Mouse (Mus musculus): ENCODE data around the gene Pnliprp2. TPM values are rescaled to one million over a fixed set of nuclear protein-coding genes. Genes with fewer than 3 reads are reported as not detected.

Pnliprp2 gene
- polyA plus RNA-seq, 1 experiment from 2014 or later, result not detected

DNA sequence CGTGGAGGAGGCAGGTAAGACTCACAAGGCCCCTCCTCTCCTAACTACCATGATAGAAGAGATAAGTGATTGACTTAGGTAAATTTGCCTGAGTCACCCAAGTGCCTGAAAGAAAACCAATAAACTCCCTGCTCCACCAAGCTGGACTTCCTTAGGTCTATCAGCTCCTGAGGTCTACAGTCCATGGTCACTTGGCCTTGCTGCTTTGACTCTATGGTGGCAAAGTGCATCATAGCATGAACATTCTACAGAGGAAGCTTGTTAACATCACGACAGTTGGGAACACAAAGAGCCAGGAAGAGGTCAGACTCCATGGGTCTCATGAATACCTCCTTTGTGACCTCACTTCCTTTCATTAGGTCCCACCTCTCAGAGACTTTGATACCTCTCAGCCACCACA, 8.0 kb upstream of the Pnliprp2 start:
- H3K9me3 ChIP-seq, result peaks cover 7% of the 10 kb centered on the region; the same call in 1 of the 2 replicates
- no peaks in the 10 kb centered on the region for H3K36me3 ChIP-seq
- WGBS, result 82% methylated on average over 2 of the region's 2 CpGs
- no peak for DNase-seq (ENCODE audit: low spot score)
- no peaks in the 10 kb centered on the region for H3K4me1 ChIP-seq (replicated peaks)
- H3K27ac ChIP-seq, result no peak overlapping the region
- H3K4me3 ChIP-seq, result no peak overlapping the region
- H3K27me3 ChIP-seq (ENCODE audit: insufficient read depth, poor library complexity, severe bottlenecking), result no peaks in the 10 kb centered on the region

GRCm38 (mm10) chr19:58758871-58759270, 648 bp upstream of the Pnliprp2 start:
- DNase-seq (ENCODE audit: low spot score), result no peak
- Histone ChIP-seq H3K27ac (no peak overlapping the region), H3K4me1 (replicated peaks) (peaks cover 12% of the 10 kb centered on the region; the same call in 1 of the 2 replicates), H3K27me3 (ENCODE audit: insufficient read depth, poor library complexity, severe bottlenecking) (peaks cover 16% of the 10 kb centered on the region), H3K9me3 (peaks cover 7% of the 10 kb centered on the region; the same call in 1 of the 2 replicates), H3K4me3 (no peak overlapping the region), H3K36me3 (no peaks in the 10 kb centered on the region)
- 94% methylated on average over 4 of the region's 4 CpGs for WGBS

DNA sequence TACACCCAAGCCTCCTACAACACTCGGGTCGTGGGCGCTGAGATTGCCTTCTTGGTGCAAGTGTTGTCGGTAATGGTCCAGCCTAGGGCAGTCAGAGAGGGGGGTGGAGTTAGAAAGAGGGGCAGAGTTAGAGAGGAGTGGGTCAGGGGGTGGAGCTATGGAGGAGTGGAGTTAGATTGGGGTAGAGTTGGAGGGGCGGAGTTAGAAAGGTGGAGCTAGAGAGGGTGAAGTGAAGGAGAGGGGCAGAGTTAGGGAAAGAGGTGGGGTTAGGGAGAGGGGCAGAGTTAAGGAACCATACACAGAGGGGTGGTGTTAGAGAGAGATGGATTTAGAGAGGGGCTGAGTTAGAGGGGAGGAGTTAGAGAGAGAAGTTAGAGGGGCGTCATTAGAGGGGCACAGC, 2.8 kb downstream of the Pnliprp2 start:
- Histone ChIP-seq H3K4me1 (replicated peaks) (peaks cover 18% of the 10 kb centered on the region), H3K9me3 (no peaks in the 10 kb centered on the region), H3K36me3 (no peaks in the 10 kb centered on the region), H3K4me3 (no peak overlapping the region), H3K27me3 (ENCODE audit: insufficient read depth, poor library complexity, severe bottlenecking) (peaks cover 27% of the 10 kb centered on the region), H3K27ac (no peak overlapping the region)
- no peak for DNase-seq (ENCODE audit: low spot score)
- WGBS, result 21% methylated on average over 6 of the region's 6 CpGs

- peak; percentile 79 for DNase-seq (ENCODE audit: low spot score)
- H3K4me3 ChIP-seq, result no peak overlapping the region
- H3K27me3 ChIP-seq (ENCODE audit: insufficient read depth, poor library complexity, severe bottlenecking), result peaks cover 27% of the 10 kb centered on the region
- H3K9me3 ChIP-seq, result no peaks in the 10 kb centered on the region
- no peaks in the 10 kb centered on the region for H3K36me3 ChIP-seq
- peaks cover 22% of the 10 kb centered on the region for H3K4me1 ChIP-seq (replicated peaks)
- WGBS, result 14% methylated on average over 12 of the region's 12 CpGs
- H3K27ac ChIP-seq, result 0 out of 2 replicates have a peak overlapping the region, but pooled peaks have one; percentile 29
These were observed 3.5 kb downstream of the Pnliprp2 start for GRCm38 (mm10) chr19:58762848-58763541.

GRCm38 (mm10) chr19:58767329-58767728, 7.8 kb downstream of the Pnliprp2 start:
- WGBS, result 32% methylated on average over 6 of the region's 6 CpGs
- peaks cover 23% of the 10 kb centered on the region for H3K27me3 ChIP-seq (ENCODE audit: insufficient read depth, poor library complexity, severe bottlenecking)
- H3K27ac ChIP-seq, result no peak overlapping the region
- H3K4me1 ChIP-seq (replicated peaks), result peaks cover 19% of the 10 kb centered on the region
- DNase-seq (ENCODE audit: low spot score), result no peak
- H3K36me3 ChIP-seq, result no peaks in the 10 kb centered on the region
- no peak overlapping the region for H3K4me3 ChIP-seq
- H3K9me3 ChIP-seq, result no peaks in the 10 kb centered on the region

DNA sequence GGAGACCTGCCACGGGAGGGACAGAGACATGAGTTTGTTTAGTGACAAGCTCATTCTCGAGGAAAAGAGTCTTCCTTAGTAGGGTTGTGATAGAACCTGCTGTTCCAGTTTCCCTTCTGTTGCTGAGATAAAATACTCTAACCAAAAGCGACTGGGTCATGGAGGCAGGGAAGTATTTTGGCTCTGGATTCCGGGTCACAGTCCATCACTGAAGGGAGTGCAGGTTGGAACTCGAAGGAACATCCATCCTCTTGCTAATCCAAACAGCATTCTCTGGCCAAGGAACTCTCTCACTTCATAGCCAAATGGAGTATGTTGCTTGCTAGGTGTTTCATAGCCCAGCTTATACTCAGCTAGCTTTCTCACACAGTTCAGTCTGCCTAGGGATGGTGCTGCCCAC, 16.9 kb downstream of the Pnliprp2 start:
- H3K27ac ChIP-seq, result no peak overlapping the region
- H3K4me3 ChIP-seq, result no peak overlapping the region
- 85% methylated on average over 5 of the region's 5 CpGs for WGBS
- no peak for DNase-seq (ENCODE audit: low spot score)
- H3K4me1 ChIP-seq (replicated peaks), result 0 out of 2 replicates have a peak, but pooled peaks cover 2% of the 10 kb centered on the region
- no peaks in the 10 kb centered on the region for H3K27me3 ChIP-seq (ENCODE audit: insufficient read depth, poor library complexity, severe bottlenecking)
- H3K9me3 ChIP-seq, result no peaks in the 10 kb centered on the region
- no peaks in the 10 kb centered on the region for H3K36me3 ChIP-seq

- Histone ChIP-seq H3K27me3 (ENCODE audit: insufficient read depth, poor library complexity, severe bottlenecking) (no peaks in the 10 kb centered on the region), H3K4me3 (no peak overlapping the region), H3K36me3 (no peaks in the 10 kb centered on the region), H3K9me3 (no peaks in the 10 kb centered on the region), H3K4me1 (replicated peaks) (peaks cover 23% of the 10 kb centered on the region), H3K27ac (0 out of 2 replicates have a peak overlapping the region, but pooled peaks have one; percentile 19)
- DNase-seq (ENCODE audit: low spot score), result no peak
- 31% methylated on average over 4 of the region's 4 CpGs for WGBS
These were observed 22.0 kb downstream of the Pnliprp2 start for GRCm38 (mm10) chr19:58781566-58781965.

DNA sequence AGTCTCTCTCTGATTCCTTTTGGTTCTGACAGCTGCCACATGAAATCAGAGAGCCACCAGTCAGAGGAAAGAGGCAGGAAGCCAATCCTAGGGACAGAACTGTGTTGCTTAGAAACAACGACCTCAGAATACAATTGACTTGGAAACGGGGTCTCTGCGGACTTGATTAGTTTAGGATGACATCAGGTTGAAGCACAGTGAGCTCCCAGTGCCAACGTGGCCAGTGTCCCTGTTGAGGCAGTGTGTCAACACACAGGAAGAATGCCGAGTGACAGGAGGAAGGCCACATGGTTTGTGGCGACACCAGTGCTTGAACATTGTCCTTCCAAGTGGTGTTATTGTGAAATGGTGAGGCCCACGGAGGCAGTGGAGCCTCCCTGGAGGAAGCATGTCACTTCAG, 24.4 kb downstream of the Pnliprp2 start:
- WGBS, result 33% methylated on average over 7 of the region's 7 CpGs
- peak; percentile 22 for DNase-seq (ENCODE audit: low spot score)
- Histone ChIP-seq H3K9me3 (no peaks in the 10 kb centered on the region), H3K36me3 (no peaks in the 10 kb centered on the region), H3K4me3 (no peak overlapping the region), H3K4me1 (replicated peaks) (peaks cover 23% of the 10 kb centered on the region), H3K27me3 (ENCODE audit: insufficient read depth, poor library complexity, severe bottlenecking) (no peaks in the 10 kb centered on the region), H3K27ac (no peak overlapping the region)

DNA sequence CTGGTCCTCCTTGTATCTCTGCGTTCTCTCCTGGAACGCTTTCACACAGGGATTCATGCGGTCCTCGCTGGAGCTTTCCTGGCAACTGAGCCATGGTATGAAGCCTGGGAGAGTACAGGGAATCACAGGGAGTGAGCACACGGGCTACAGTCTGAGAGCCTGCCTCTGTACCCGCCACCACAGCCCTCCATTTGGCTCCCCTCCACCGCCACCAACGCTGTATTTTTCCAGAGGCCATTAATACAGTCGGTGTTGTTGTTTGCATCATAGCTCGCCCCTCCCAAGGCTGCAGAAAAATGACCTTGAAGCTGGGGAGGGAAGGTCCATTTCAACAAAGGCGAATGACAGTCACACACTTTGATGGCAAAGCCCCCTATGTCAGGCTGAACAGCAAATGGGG, 29.7 kb downstream of the Pnliprp2 start:
- Histone ChIP-seq H3K27ac (peak overlapping the region; percentile 53; the same call in 1 of the 2 replicates), H3K4me3 (no peak overlapping the region), H3K4me1 (replicated peaks) (peaks cover 4% of the 10 kb centered on the region), H3K9me3 (no peaks in the 10 kb centered on the region), H3K36me3 (no peaks in the 10 kb centered on the region), H3K27me3 (ENCODE audit: insufficient read depth, poor library complexity, severe bottlenecking) (no peaks in the 10 kb centered on the region)
- WGBS, result 84% methylated on average over 11 of the region's 11 CpGs
- no peak for DNase-seq (ENCODE audit: low spot score)

DNA sequence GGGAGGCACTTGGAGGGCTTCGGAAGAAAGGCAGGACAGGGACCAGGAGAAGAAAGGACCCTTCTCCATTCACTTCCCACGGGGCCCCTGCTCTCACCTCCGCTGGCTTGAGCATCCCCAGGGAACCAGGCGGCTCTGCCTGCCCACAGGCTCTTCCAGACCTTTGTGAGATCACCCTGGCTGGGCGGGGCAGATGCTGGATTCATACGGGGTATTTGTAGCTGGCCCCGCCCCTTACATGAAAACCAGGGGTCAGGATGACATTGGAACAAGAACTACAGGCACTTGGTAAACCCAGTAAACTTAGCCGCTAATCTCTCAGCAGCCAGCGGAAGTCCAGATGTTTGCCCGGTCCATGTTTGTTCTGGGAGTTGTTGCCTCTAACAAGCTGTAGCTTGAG, 34.8 kb downstream of the Pnliprp2 start, which contains the start of gene 1700019N19Rik:
Gene 1700019N19Rik (minus strand): TSS at position 178 of the 400 bp plus-strand sequence.
- H3K27ac ChIP-seq, result no peak within 1 kb of the TSS

DNA sequence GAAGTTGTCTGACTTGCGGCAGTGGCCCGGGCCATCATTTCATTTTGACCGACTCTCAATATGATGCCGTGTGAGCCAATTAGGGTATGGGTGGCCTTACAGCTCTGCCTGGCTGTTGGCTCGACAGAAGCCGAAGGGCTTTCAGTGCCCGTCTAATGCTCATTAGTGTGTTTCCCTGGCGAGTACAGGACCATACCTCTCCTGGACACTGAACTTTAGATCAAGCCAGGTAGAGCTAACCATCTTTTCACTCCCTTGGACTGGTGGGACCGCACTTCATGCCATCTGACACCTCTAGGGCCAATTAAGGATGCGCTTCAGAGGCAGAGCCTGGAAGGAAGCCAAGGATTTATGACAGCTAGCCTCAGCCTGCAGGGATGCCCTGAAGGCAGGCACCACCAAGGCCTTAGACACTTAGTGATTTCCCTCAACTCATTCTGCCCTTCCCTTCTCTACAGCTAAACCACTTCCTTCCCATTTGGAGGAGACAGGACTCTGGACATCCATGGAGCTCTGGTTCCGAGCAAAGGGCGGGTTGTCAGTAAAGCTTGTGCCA, 35.7 kb downstream of the Pnliprp2 start:
- H3K36me3 ChIP-seq, result peaks cover 19% of the 10 kb centered on the region
- 85% methylated on average over 12 of the region's 12 CpGs for WGBS
- DNase-seq (ENCODE audit: low spot score), result no peak
- no peak overlapping the region for H3K4me3 ChIP-seq
- no peaks in the 10 kb centered on the region for H3K27me3 ChIP-seq (ENCODE audit: insufficient read depth, poor library complexity, severe bottlenecking)
- H3K27ac ChIP-seq, result no peak overlapping the region
- 0 out of 2 replicates have a peak, but pooled peaks cover 2% of the 10 kb centered on the region for H3K9me3 ChIP-seq
- peaks cover 15% of the 10 kb centered on the region for H3K4me1 ChIP-seq (replicated peaks)

More for the DNA sequence above, 34.8 kb downstream of the Pnliprp2 start, which contains the start of gene 1700019N19Rik:
- peaks cover 15% of the 10 kb centered on the region for H3K4me1 ChIP-seq (replicated peaks)
- H3K9me3 ChIP-seq, result no peaks in the 10 kb centered on the region
- H3K4me3 ChIP-seq, result no peak within 1 kb of the TSS
- 43% methylated on average over 10 of the region's 10 CpGs for WGBS
- H3K36me3 ChIP-seq, result peaks cover 10% of the 10 kb centered on the region
- no peak for DNase-seq (ENCODE audit: low spot score)
- H3K27me3 ChIP-seq (ENCODE audit: insufficient read depth, poor library complexity, severe bottlenecking), result no peaks in the 10 kb centered on the region

- no peak overlapping the region for H3K4me3 ChIP-seq
- H3K36me3 ChIP-seq, result peaks cover 36% of the 10 kb centered on the region
- H3K27me3 ChIP-seq (ENCODE audit: insufficient read depth, poor library complexity, severe bottlenecking), result no peaks in the 10 kb centered on the region
- 88% methylated on average over 9 of the region's 9 CpGs for WGBS
- H3K9me3 ChIP-seq, result no peaks in the 10 kb centered on the region
- H3K27ac ChIP-seq, result no peak overlapping the region
- DNase-seq (ENCODE audit: low spot score), result no peak
- H3K4me1 ChIP-seq (replicated peaks), result peaks cover 13% of the 10 kb centered on the region; the same call in 1 of the 2 replicates
These were observed 45.8 kb downstream of the Pnliprp2 start for GRCm38 (mm10) chr19:58805191-58805779.

DNA sequence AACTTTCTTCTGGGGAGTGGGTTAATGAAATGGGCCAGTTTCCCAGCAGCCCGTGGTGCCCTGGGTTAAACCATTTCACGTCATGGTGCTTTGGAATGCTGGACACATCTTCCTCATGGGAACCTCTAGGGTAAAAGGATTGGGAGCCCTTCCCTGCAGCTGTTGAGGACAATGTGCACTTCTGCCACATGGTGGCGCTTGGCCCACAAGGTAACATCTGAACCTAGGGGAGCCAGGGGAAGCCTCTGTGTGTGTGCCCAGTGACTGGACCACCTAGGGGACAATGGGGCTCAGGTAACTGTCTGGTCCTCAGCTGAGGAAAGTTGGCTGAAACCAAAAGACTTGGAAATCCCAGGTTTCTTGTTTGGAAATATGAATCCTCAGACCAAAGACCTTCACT, 46.8 kb downstream of the Pnliprp2 start:
- 8% methylated on average over 3 of the region's 3 CpGs for whole genome bisulfite sequencing
- no peak overlapping the region for H3K4me3 ChIP-seq
- H3K9me3 ChIP-seq, result no peaks in the 10 kb centered on the region
- peaks cover 13% of the 10 kb centered on the region; the same call in 1 of the 2 replicates for H3K4me1 ChIP-seq (replicated peaks)
- H3K27me3 ChIP-seq (ENCODE audit: insufficient read depth, poor library complexity, severe bottlenecking), result no peaks in the 10 kb centered on the region
- peak; percentile 73 for DNase-seq (ENCODE audit: low spot score)
- H3K36me3 ChIP-seq, result peaks cover 25% of the 10 kb centered on the region; the same call in 1 of the 2 replicates
- no peak overlapping the region for H3K27ac ChIP-seq
